Comparison of ENCODE assay signal across 44 mouse cellular contexts in genomic region chr9:37632305-37632704, GRCm38 (mm10). TPM values are rescaled to one million over a fixed set of nuclear protein-coding genes. Genes with fewer than 3 reads are reported as not detected.
"Had no signal": no experiment of that assay in that cellular context is flagged by ENCODE, and none has a peak within 500 bp of the region (broad histone marks: within the 10 kb centered on the region; RNA-seq: fewer than 3 reads in every experiment).

No protein-coding gene starts in this region.

- DNase-seq: left cerebral cortex, postnatal 4 days; liver; liver, embryonic 13.5 days; liver, postnatal 0 days; lung, adult 18-20 months; lung, adult 2 months; lung, embryonic 14.5 days; lung, postnatal 10 days; lung, postnatal 14 days; lung, postnatal 36 days; lung, postnatal 4 days; midbrain, embryonic 14.5 days had no signal

- ATAC-seq: liver, embryonic 12.5 days; liver, postnatal 0 days; lung, postnatal 0 days; midbrain, embryonic 13.5 days; midbrain, embryonic 15.5 days; midbrain, embryonic 16.5 days had no signal

- H3K4me1 ChIP-seq: limb, embryonic 10.5 days; limb, embryonic 12.5 days; limb, embryonic 13.5 days; limb, embryonic 15.5 days; liver, embryonic 12.5 days; liver, embryonic 13.5 days; liver, embryonic 15.5 days; midbrain, embryonic 10.5 days; midbrain, embryonic 12.5 days; midbrain, embryonic 15.5 days; neural tube, embryonic 12.5 days had no signal

- H3K27ac ChIP-seq: limb, embryonic 10.5 days; limb, embryonic 12.5 days; limb, embryonic 13.5 days; limb, embryonic 15.5 days; liver, embryonic 12.5 days; liver, embryonic 13.5 days; liver, embryonic 14.5 days; liver, embryonic 15.5 days; lung, embryonic 15.5 days; macrophage; midbrain, embryonic 10.5 days; midbrain, embryonic 12.5 days; midbrain, embryonic 13.5 days; midbrain, embryonic 15.5 days; neural tube, embryonic 12.5 days had no signal

- H3K4me3 ChIP-seq: limb, embryonic 10.5 days; limb, embryonic 12.5 days; limb, embryonic 13.5 days; limb, embryonic 15.5 days; liver, embryonic 12.5 days; liver, embryonic 13.5 days; liver, embryonic 15.5 days; lung, embryonic 15.5 days; megakaryocyte, embryonic 14.5 days; midbrain, embryonic 10.5 days; midbrain, embryonic 12.5 days; midbrain, embryonic 13.5 days; midbrain, embryonic 15.5 days; myocyte; neural tube, embryonic 12.5 days had no signal

RNA-seq across cellular contexts. Expression of gene Spa17, which starts 18.8 kb away (rescaled TPM):
- total RNA-seq: monocyte, adult 5-6 weeks had no signal

RNA-seq across cellular contexts. Expression of gene Panx3, which starts 36.7 kb away (rescaled TPM):
- total RNA-seq: left cerebral cortex, postnatal 10 days; left cerebral cortex, postnatal 14 days; left cerebral cortex, postnatal 25 days; left cerebral cortex, postnatal 36 days; left cerebral cortex, postnatal 4 days; liver, adult 2 months; megakaryocyte progenitor cell, adult 5-6 weeks; megakaryocyte, adult 5-6 weeks; megakaryocyte-erythroid progenitor cell, adult 5-6 weeks; midbrain, postnatal 0 days; monocyte, adult 5-6 weeks had no signal
- polyA plus RNA-seq: limb, embryonic 10.5 days; limb, embryonic 11.5 days; liver, adult 2 months; liver, embryonic 11.5 days; liver, embryonic 12.5 days; liver, embryonic 13.5 days; liver, embryonic 14.5 days; liver, embryonic 15.5 days; liver, embryonic 16.5 days; liver, postnatal 0 days; lung, adult 2 months; lung, embryonic 14.5 days; macrophage; midbrain, embryonic 13.5 days; midbrain, embryonic 14.5 days; midbrain, embryonic 15.5 days; neural tube, embryonic 11.5 days; neural tube, embryonic 12.5 days had no signal
